Mouse (Mus musculus) CH12.LX (cell line): ENCODE measurements at regions not wholly inside any gene's neighbourhood (a gene's known extent, or its start where the extent isn't known, plus 50 kb on each side); places are given as distances from the start of the nearest gene placed in this dataset.

Source experiments
- DNase-seq: peaks from one replicate; pipeline ENCODE4 v3.0.0-alpha.2; 2013; ENCODE audit errors: extremely low read depth
- H3K27ac ChIP-seq: 2 replicates; pipeline ENCODE4 v1.5.1; 2012; ENCODE audit warnings: low read depth, mild to moderate bottlenecking, control low read depth, moderate library complexity; ENCODE audit not compliant: insufficient read depth
- H3K27me3 ChIP-seq: replicated peaks from 2 replicates; pipeline ENCODE3; 2012; ENCODE audit warnings: inconsistent platforms
- H3K36me3 ChIP-seq, 2 experiments: replicated peaks in 1 of 2; 2 replicates each; pipeline versions ENCODE3 to v1.6.1; 2012; ENCODE audit warnings: inconsistent platforms in 1 of 2, low read length in 1 of 2, mild to moderate bottlenecking in 1 of 2, mixed read lengths in 1 of 2, moderate library complexity in 1 of 2; ENCODE audit not compliant: control insufficient read depth in 1 of 2, insufficient read depth in 1 of 2
- H3K4me1 ChIP-seq, 2 experiments: 2 replicates each; pipeline ENCODE4 v1.6.1; 2012; ENCODE audit warnings: inconsistent platforms in 1 of 2, moderate library complexity in 1 of 2; ENCODE audit not compliant: insufficient read depth in 2 of 2, control insufficient read depth in 1 of 2
- H3K4me2 ChIP-seq: 2 replicates; pipeline ENCODE4 v1.6.1; 2012; ENCODE audit warnings: low read depth, mild to moderate bottlenecking, control low read depth; ENCODE audit not compliant: poor library complexity, insufficient read depth, severe bottlenecking
- H3K4me3 ChIP-seq, 3 experiments: fragments of 150-350 bp in 1 of 3; sonication (generic) in 1 of 3; replicated peaks in 1 of 3; 2 replicates each; pipeline versions ENCODE3 to v1.5.1; 2011 to 2012; ENCODE audit warnings: low read depth in 2 of 3, low read length in 2 of 3, mild to moderate bottlenecking in 2 of 3, moderate library complexity in 2 of 3, control low read depth in 1 of 3, improper control_type of control experiment in 1 of 3, inconsistent platforms in 1 of 3, mixed read lengths in 1 of 3; ENCODE audit not compliant: poor library complexity in 1 of 3
- H3K79me2 ChIP-seq: replicated peaks from 2 replicates; pipeline ENCODE4 v1.6.1; 2012; ENCODE audit warnings: mild to moderate bottlenecking, moderate library complexity; ENCODE audit not compliant: control insufficient read depth, poor library complexity, insufficient read depth, severe bottlenecking; ENCODE audit errors: extremely low read depth
- H3K9ac ChIP-seq: 2 replicates; pipeline ENCODE4 v1.6.1; 2012; ENCODE audit warnings: low read depth, mild to moderate bottlenecking, control low read depth, moderate library complexity; ENCODE audit not compliant: insufficient read depth
- H3K9me3 ChIP-seq: replicated peaks from 2 replicates; pipeline ENCODE3; 2012; ENCODE audit warnings: low read length, inconsistent platforms, mixed read lengths
- CHD1 ChIP-seq: IDR thresholded peaks from 2 replicates; pipeline ENCODE4 v1.6.1; 2012; ENCODE audit warnings: low read depth, low read length, improper control_type of control experiment, inconsistent platforms
- CTCF ChIP-seq, 2 experiments: IDR thresholded peaks in 1 of 2; conservative IDR thresholded peaks in 1 of 2; 2 replicates each; pipeline ENCODE4 v1.5.1; 2011 to 2012; ENCODE audit warnings: low read depth in 2 of 2, low read length in 2 of 2, improper control_type of control experiment in 1 of 2, inconsistent platforms in 1 of 2, mild to moderate bottlenecking in 1 of 2, moderate library complexity in 1 of 2
- EP300 ChIP-seq: IDR thresholded peaks from 2 replicates; pipeline ENCODE4 v1.6.1; 2011; ENCODE audit warnings: low read length, improper control_type of control experiment
- ETS1 ChIP-seq: conservative IDR thresholded peaks from 2 replicates; pipeline ENCODE4 v1.6.1; 2012; ENCODE audit warnings: low read depth, mild to moderate bottlenecking, inconsistent platforms, low read length, improper control_type of control experiment, moderate library complexity
- GABPA ChIP-seq: IDR thresholded peaks from 2 replicates; pipeline ENCODE4 v1.6.1; 2012; ENCODE audit warnings: low read depth, low read length, improper control_type of control experiment, inconsistent platforms; ENCODE audit not compliant: insufficient replicate concordance
- HCFC1 ChIP-seq: IDR thresholded peaks from 2 replicates; pipeline ENCODE4 v1.6.1; 2012; ENCODE audit warnings: low read depth, mild to moderate bottlenecking, inconsistent platforms, low read length, improper control_type of control experiment
- IRF4 ChIP-seq: IDR thresholded peaks from 2 replicates; pipeline ENCODE4 v1.6.1; 2014; ENCODE audit warnings: low read depth, mild to moderate bottlenecking, inconsistent platforms, low read length, improper control_type of control experiment
- JUN ChIP-seq: IDR thresholded peaks from 2 replicates; pipeline ENCODE4 v1.6.1; 2011; ENCODE audit warnings: low read depth, mild to moderate bottlenecking, low read length, improper control_type of control experiment, moderate library complexity; ENCODE audit not compliant: insufficient read depth
- JUND ChIP-seq: conservative IDR thresholded peaks from 2 replicates; pipeline ENCODE4 v1.6.1; 2011; ENCODE audit warnings: low read depth, low read length, improper control_type of control experiment
- KAT2A ChIP-seq: IDR thresholded peaks from 2 replicates; pipeline ENCODE4 v1.6.1; 2012; ENCODE audit warnings: low read length, improper control_type of control experiment, inconsistent platforms; ENCODE audit not compliant: insufficient replicate concordance
- MAFK ChIP-seq: IDR thresholded peaks from 2 replicates; pipeline ENCODE4 v1.6.1; 2011; ENCODE audit warnings: low read length, improper control_type of control experiment; ENCODE audit not compliant: insufficient replicate concordance
- MAX ChIP-seq: IDR thresholded peaks from 2 replicates; pipeline ENCODE4 v1.6.1; 2011; ENCODE audit warnings: low read length, improper control_type of control experiment
- MAZ ChIP-seq: IDR thresholded peaks from 2 replicates; pipeline ENCODE4 v1.6.1; 2012; ENCODE audit warnings: low read depth, mild to moderate bottlenecking, inconsistent platforms, low read length, improper control_type of control experiment, moderate library complexity
- MEF2A ChIP-seq: IDR thresholded peaks from 2 replicates; pipeline ENCODE4 v1.6.1; 2014; ENCODE audit warnings: low read depth, mild to moderate bottlenecking, inconsistent platforms, low read length, improper control_type of control experiment, borderline replicate concordance
- MXI1 ChIP-seq: IDR thresholded peaks from 2 replicates; pipeline ENCODE4 v1.6.1; 2011; ENCODE audit warnings: mild to moderate bottlenecking, low read depth, low read length, improper control_type of control experiment
- MYC ChIP-seq: IDR thresholded peaks from 2 replicates; pipeline ENCODE4 v1.6.1; 2011; ENCODE audit warnings: low read depth, mild to moderate bottlenecking, improper control_type of control experiment, low read length
- NELFE ChIP-seq: IDR thresholded peaks from 2 replicates; pipeline ENCODE4 v1.6.1; 2011; ENCODE audit warnings: low read depth, low read length, improper control_type of control experiment
- NRF1 ChIP-seq: IDR thresholded peaks from 2 replicates; pipeline ENCODE4 v1.6.1; 2014; ENCODE audit warnings: low read depth, mild to moderate bottlenecking, inconsistent platforms, low read length, improper control_type of control experiment, moderate library complexity
- PAX5 ChIP-seq: IDR thresholded peaks from 2 replicates; pipeline ENCODE4 v1.6.1; 2012; ENCODE audit warnings: low read length, inconsistent platforms, mixed read lengths
- POLR2AphosphoS2 ChIP-seq: IDR thresholded peaks from 2 replicates; pipeline ENCODE4 v1.6.1; 2011; ENCODE audit warnings: low read depth, low read length, improper control_type of control experiment
- RCOR1 ChIP-seq: conservative IDR thresholded peaks from 2 replicates; pipeline ENCODE4 v1.6.1; 2012; ENCODE audit warnings: low read depth, mild to moderate bottlenecking, inconsistent platforms, low read length, improper control_type of control experiment
- SIN3A ChIP-seq: IDR thresholded peaks from 2 replicates; pipeline ENCODE4 v1.6.1; 2012; ENCODE audit warnings: low read length, improper control_type of control experiment, inconsistent platforms
- TBP ChIP-seq: conservative IDR thresholded peaks from 2 replicates; pipeline ENCODE4 v1.6.1; 2011; ENCODE audit warnings: low read depth, low read length, improper control_type of control experiment
- UBTF ChIP-seq: IDR thresholded peaks from 2 replicates; pipeline ENCODE4 v1.6.1; 2012; ENCODE audit warnings: low read depth, mild to moderate bottlenecking, inconsistent platforms, low read length, improper control_type of control experiment, moderate library complexity
- USF1 ChIP-seq: IDR thresholded peaks from 2 replicates; pipeline ENCODE4 v1.6.1; 2014; ENCODE audit warnings: low read depth, mild to moderate bottlenecking, inconsistent platforms, low read length, improper control_type of control experiment
- USF2 ChIP-seq: conservative IDR thresholded peaks from 2 replicates; pipeline ENCODE4 v1.6.1; 2011; ENCODE audit warnings: low read depth, low read length, improper control_type of control experiment
- ZNF384 ChIP-seq: IDR thresholded peaks from 2 replicates; pipeline ENCODE4 v1.6.1; 2012; ENCODE audit warnings: low read depth, low read length, improper control_type of control experiment, inconsistent platforms
- dilution Hi-C: fragments of 300-500 bp; cut with MboI; formaldehyde crosslinking; loops from 2 replicates; pipeline ENCODE4 v1.14.3; 2020; ENCODE audit warnings: low sequenced_read_pairs; ENCODE audit not compliant: extremely low pct_unique_long_range_greater_than_20kb, extremely low pct_ligation_motif_present
- in situ Hi-C: fragments of 300-500 bp; cut with MboI; formaldehyde crosslinking; loops from 3 replicates; pipeline ENCODE4 v1.14.3; 2019; ENCODE audit warnings: low sequenced_read_pairs, low pct_ligation_motif_present, low pct_unique_long_range_greater_than_20kb, mixed read lengths

- no peaks in the 10 kb centered on the region for H3K79me2 ChIP-seq
- peaks cover 1% of the 10 kb centered on the region for H3K27me3 ChIP-seq
- in situ Hi-C loops, result no loop called here
- no peak overlapping the region for H3K9ac ChIP-seq
- no peak overlapping the region for H3K27ac ChIP-seq
- dilution Hi-C loops, result no loop called here
- no peaks in the 10 kb centered on the region for H3K36me3 ChIP-seq
- no peaks in the 10 kb centered on the region for H3K4me1 ChIP-seq
- DNase-seq, result no peak
- TF ChIP-seq MAX, result no peak
- TF ChIP-seq SIN3A, result no peak
- no peak for TF ChIP-seq POLR2AphosphoS2
- TF ChIP-seq USF1, result no peak
- no peak for TF ChIP-seq TBP
- no peak for TF ChIP-seq IRF4
- TF ChIP-seq HCFC1, result no peak
- no peak for TF ChIP-seq NRF1
- TF ChIP-seq KAT2A, result no peak
- TF ChIP-seq UBTF, result no peak
- no peak for TF ChIP-seq MYC
- TF ChIP-seq ZNF384, result no peak
- TF ChIP-seq PAX5, result no peak
- TF ChIP-seq RCOR1, result no peak
- TF ChIP-seq MXI1, result no peak
- no peak for TF ChIP-seq CHD1
- TF ChIP-seq EP300, result no peak
- H3K9me3 ChIP-seq, result peaks cover 4% of the 10 kb centered on the region
- no peak overlapping the region for H3K4me3 ChIP-seq
- H3K4me2 ChIP-seq, result no peak overlapping the region
Measured at GRCm38 (mm10) chr11:79771431-79771830, 180.4 kb downstream of the Rab11fip4 start.

- Histone ChIP-seq H3K4me3 (no peak overlapping the region), H3K27me3 (peaks cover 1% of the 10 kb centered on the region), H3K4me1 (peaks cover 0 to 21% of the 10 kb centered on the region in 2 experiments; a peak in 2 of 4 replicates), H3K27ac (no peak overlapping the region), H3K9me3 (peaks cover 9% of the 10 kb centered on the region), H3K79me2 (no peaks in the 10 kb centered on the region), H3K36me3 (no peaks in the 10 kb centered on the region), H3K4me2 (no peak overlapping the region), H3K9ac (no peak overlapping the region)
- in situ Hi-C loops (no loop called here), dilution Hi-C loops (no loop called here)
- TF ChIP-seq JUND (no peak), USF2 (no peak), USF1 (no peak), PAX5 (no peak), MEF2A (no peak), NELFE (no peak), MAFK (no peak), CTCF (conservative IDR thresholded peaks at IDR 0.05 in 1 of 2, IDR thresholded peaks at IDR 0.05 in 1 of 2; ENCODE audit: low read depth in 2 of 2, low read length in 2 of 2) (no peak), TBP (no peak), IRF4 (no peak), POLR2AphosphoS2 (no peak), GABPA (no peak), UBTF (no peak), EP300 (no peak), MAZ (no peak), JUN (no peak), MAX (no peak), ZNF384 (no peak), ETS1 (no peak)
- DNase-seq, result no peak
Measured at GRCm38 (mm10) chr11:79767111-79767510, 176.1 kb downstream of the Rab11fip4 start.
